Mouse (Mus musculus) cerebellum, adult 11 months (tissue): ENCODE measurements around the gene Mrpl58.
"Not testable (repeated sequence)": the region's sequence is repeated elsewhere in the genome, so short reads cannot be mapped to it uniquely, and the experiment has no call there.

Experiments
- DNase-seq: peaks from one replicate; pipeline ENCODE4 v3.0.0; 2022

Gene Mrpl58

GRCm38 (mm10) chr11:115429307-115429706 is 25.8 kb downstream of the Mrpl58 start:
- peak; percentile 43 for DNase-seq

GRCm38 (mm10) chr11:115430561-115430960 is 27.0 kb downstream of the Mrpl58 start:
- no peak for DNase-seq

- DNase-seq, result no peak
These were observed 29.3 kb downstream of the Mrpl58 start for GRCm38 (mm10) chr11:115432814-115433213.

- DNase-seq, result no peak
These were observed 29.8 kb downstream of the Mrpl58 start for GRCm38 (mm10) chr11:115433342-115433741.

- peak; percentile 68 for DNase-seq
These were observed 32.2 kb downstream of the Mrpl58 start for GRCm38 (mm10) chr11:115435596-115436337.

- no peak for DNase-seq
These were observed 34.1 kb downstream of the Mrpl58 start for GRCm38 (mm10) chr11:115437571-115438122.

- no peak for DNase-seq
These were observed 35.8 kb downstream of the Mrpl58 start for GRCm38 (mm10) chr11:115439326-115439725.

- DNase-seq, result no peak
These were observed 36.5 kb downstream of the Mrpl58 start, which contains the start of gene Trim80 for GRCm38 (mm10) chr11:115439906-115440595. Trim80 (plus strand) TSS chr11:115440545.

- DNase-seq, result no peak
These were observed 37.9 kb downstream of the Mrpl58 start for GRCm38 (mm10) chr11:115441417-115441816.

- DNase-seq, result no peak
These were observed 43.4 kb downstream of the Mrpl58 start for GRCm38 (mm10) chr11:115446906-115447305.

GRCm38 (mm10) chr11:115447321-115447885 is 43.9 kb downstream of the Mrpl58 start:
- no peak for DNase-seq

GRCm38 (mm10) chr11:115448075-115448474 is 44.5 kb downstream of the Mrpl58 start:
- no peak for DNase-seq

GRCm38 (mm10) chr11:115448998-115449397 is 45.4 kb downstream of the Mrpl58 start:
- DNase-seq, result no peak

- no peak for DNase-seq
These were observed 46.6 kb downstream of the Mrpl58 start for GRCm38 (mm10) chr11:115450176-115450575.

GRCm38 (mm10) chr11:115451781-115452241 is 48.3 kb downstream of the Mrpl58 start:
- DNase-seq, result no peak

GRCm38 (mm10) chr11:115452281-115452860 is 48.8 kb downstream of the Mrpl58 start:
- DNase-seq, result no peak

GRCm38 (mm10) chr11:115453306-115453705 is 49.8 kb downstream of the Mrpl58 start:
- DNase-seq, result no peak

GRCm38 (mm10) chr11:115454822-115455221 is 51.3 kb downstream of the Mrpl58 start:
- DNase-seq, result not testable (repeated sequence)

- no peak for DNase-seq
These were observed 52.1 kb downstream of the Mrpl58 start for GRCm38 (mm10) chr11:115455619-115456018.

- no peak for DNase-seq
These were observed 52.6 kb downstream of the Mrpl58 start for GRCm38 (mm10) chr11:115456182-115456581.

- no peak for DNase-seq
These were observed 53.9 kb downstream of the Mrpl58 start for GRCm38 (mm10) chr11:115457405-115457804.

GRCm38 (mm10) chr11:115460976-115461375 is 57.4 kb downstream of the Mrpl58 start:
- no peak for DNase-seq

GRCm38 (mm10) chr11:115461846-115462242 is 58.3 kb downstream of the Mrpl58 start:
- no peak for DNase-seq
